Mouse (Mus musculus) liver, embryonic 13.5 days (tissue): ENCODE results near the gene Abcc3. TPM values are rescaled to one million over a fixed set of nuclear protein-coding genes. Genes with fewer than 3 reads are reported as not detected.

Experiments
- ATAC-seq: fragments of 200-750 bp; cut with Nextera tagmentation; 2 replicates; pipeline ENCODE4 v1.8.0; 2017; ENCODE audit warnings: low read depth, mild to moderate bottlenecking, moderate number of reproducible peaks, moderate library complexity
- DNase-seq: peaks from one replicate; pipeline ENCODE4 v3.0.0; 2022
- H3K27ac ChIP-seq: fragments of 300-500 bp; sonication (generic); 2 replicates; pipeline ENCODE4 v1.5.1; 2015; ENCODE audit warnings: moderate library complexity, mild to moderate bottlenecking, inconsistent platforms
- H3K27me3 ChIP-seq: fragments of 300-500 bp; sonication (generic); 2 replicates; pipeline ENCODE4 v1.6.1; 2015; ENCODE audit warnings: mild to moderate bottlenecking, inconsistent platforms
- H3K36me3 ChIP-seq: fragments of 300-500 bp; sonication (generic); 2 replicates; pipeline ENCODE4 v1.6.1; 2015; ENCODE audit warnings: mild to moderate bottlenecking, inconsistent platforms
- H3K4me1 ChIP-seq: fragments of 300-500 bp; sonication (generic); replicated peaks from 2 replicates; pipeline ENCODE4 v1.6.1; 2015; ENCODE audit warnings: inconsistent platforms
- H3K4me2 ChIP-seq: fragments of 300-500 bp; sonication (generic); 2 replicates; pipeline ENCODE4 v1.6.1; 2015; ENCODE audit warnings: inconsistent platforms, mild to moderate bottlenecking, moderate library complexity
- H3K4me3 ChIP-seq: fragments of 300-500 bp; sonication (generic); replicated peaks from 2 replicates; pipeline ENCODE4 v1.5.1; 2015; ENCODE audit warnings: mild to moderate bottlenecking, inconsistent platforms
- H3K9ac ChIP-seq: fragments of 300-500 bp; sonication (generic); 2 replicates; pipeline ENCODE4 v1.6.1; 2015; ENCODE audit warnings: mild to moderate bottlenecking, inconsistent platforms
- H3K9me3 ChIP-seq: fragments of 300-500 bp; sonication (generic); replicated peaks from 2 replicates; pipeline ENCODE4 v1.6.1; 2016; ENCODE audit warnings: inconsistent platforms
- WGBS: fragments of 180-500 bp; shearing (Covaris S2); methylation state at CpG from one replicate; pipeline ENCODE4 v1.1.7; 2015; ENCODE audit not compliant: insufficient replicate concordance; 5-methylcytosine and 5-hydroxymethylcytosine counted together
- polyA plus RNA-seq: library from polyadenylated mRNA; unstranded; fragments of >200 nt; fragmentation: Nextera tagmentation; extraction: Ambion mirVana; gene quantifications from 2 replicates; pipeline ENCODE4 v1.2.1, GENCODE M21; 2015

The Abcc3 gene
- polyA plus RNA-seq, 1 experiment from 2014 or later: 4.3 TPM

- Histone ChIP-seq H3K4me3 (no peak overlapping the region), H3K9ac (peak overlapping the region; percentile 42), H3K4me1 (peaks cover 83% of the 10 kb centered on the region), H3K27me3 (no peaks in the 10 kb centered on the region), H3K9me3 (no peaks in the 10 kb centered on the region), H3K36me3 (peaks cover 16% of the 10 kb centered on the region), H3K27ac (peak overlapping the region; percentile 66), H3K4me2 (peak overlapping the region; percentile 34)
- WGBS: 21% methylated on average over 2 of the region's 2 CpGs
- DNase-seq (no peak), ATAC-seq (peak; percentile 22; the same call in 1 of the 2 replicates)
Observed at GRCm38 (mm10) chr11:94314098-94314652, 78.6 kb downstream of the Abcc3 start.

GRCm38 (mm10) chr11:94312733-94313132 lies 80.1 kb downstream of the Abcc3 start:
- Histone ChIP-seq H3K4me3 (no peak overlapping the region), H3K36me3 (peaks cover 19% of the 10 kb centered on the region), H3K9ac (no peak overlapping the region), H3K9me3 (no peaks in the 10 kb centered on the region), H3K4me1 (peaks cover 69% of the 10 kb centered on the region), H3K27me3 (no peaks in the 10 kb centered on the region), H3K4me2 (no peak overlapping the region), H3K27ac (no peak overlapping the region)
- DNase-seq (no peak), ATAC-seq (no peak; the same call in 1 of the 2 replicates)
- 63% methylated on average over 1 of the region's 1 CpGs for WGBS

GRCm38 (mm10) chr11:94294996-94295845 lies 97.6 kb downstream of the Abcc3 start:
- Histone ChIP-seq H3K36me3 (peaks cover 91% of the 10 kb centered on the region), H3K9ac (no peak overlapping the region), H3K27me3 (no peaks in the 10 kb centered on the region), H3K4me2 (no peak overlapping the region), H3K27ac (no peak overlapping the region), H3K4me1 (peaks cover 20% of the 10 kb centered on the region), H3K9me3 (no peaks in the 10 kb centered on the region), H3K4me3 (no peak overlapping the region)
- ATAC-seq: no peak
- 90% methylated on average over 9 of the region's 9 CpGs for whole genome bisulfite sequencing
- DNase-seq: no peak

Other genes starting within 250 kb of the Abcc3 start
- 9.5 and 12.4 TPM in 2 replicates for gene Tob1, start 181.5 kb downstream of the Abcc3 start, polyA plus RNA-seq
- gene Wfikkn2, start 147.0 kb downstream of the Abcc3 start, polyA plus RNA-seq: 0.22 and 0.23 TPM in 2 replicates
- gene Gm21885, start 111.1 kb downstream of the Abcc3 start, polyA plus RNA-seq: not detected in 2 replicates
- 53.4 and 68.8 TPM in 2 replicates for gene Luc7l3, start 71.0 kb downstream of the Abcc3 start, polyA plus RNA-seq
- 5.2 and 5.5 TPM in 2 replicates for gene Ankrd40, start 65.0 kb downstream of the Abcc3 start, polyA plus RNA-seq
- gene Cacna1g, start 81.2 kb upstream of the Abcc3 start, polyA plus RNA-seq: 1.4 and 1.8 TPM in 2 replicates
- gene Spata20, start 93.2 kb upstream of the Abcc3 start, polyA plus RNA-seq: not detected in 2 replicates
- 0.05 and 0.08 TPM in 2 replicates for gene Epn3, start 107.0 kb upstream of the Abcc3 start, polyA plus RNA-seq
- 0.05 and 0.19 TPM in 2 replicates for gene Mycbpap, start 128.7 kb upstream of the Abcc3 start, polyA plus RNA-seq
- gene Rsad1, start 156.3 kb upstream of the Abcc3 start, polyA plus RNA-seq: 1.6 and 2.5 TPM in 2 replicates
- gene Chad, start 172.1 kb upstream of the Abcc3 start, polyA plus RNA-seq: 0.13 TPM in 1 of 2 replicates, not detected in the other
- 1.1 and 1.3 TPM in 2 replicates for gene Acsf2, start 208.9 kb upstream of the Abcc3 start, polyA plus RNA-seq
- gene Lrrc59, start 236.8 kb upstream of the Abcc3 start, polyA plus RNA-seq: 133 and 148 TPM in 2 replicates